Mouse (Mus musculus): ENCODE measurements around the gene Rnf25.

DNA sequence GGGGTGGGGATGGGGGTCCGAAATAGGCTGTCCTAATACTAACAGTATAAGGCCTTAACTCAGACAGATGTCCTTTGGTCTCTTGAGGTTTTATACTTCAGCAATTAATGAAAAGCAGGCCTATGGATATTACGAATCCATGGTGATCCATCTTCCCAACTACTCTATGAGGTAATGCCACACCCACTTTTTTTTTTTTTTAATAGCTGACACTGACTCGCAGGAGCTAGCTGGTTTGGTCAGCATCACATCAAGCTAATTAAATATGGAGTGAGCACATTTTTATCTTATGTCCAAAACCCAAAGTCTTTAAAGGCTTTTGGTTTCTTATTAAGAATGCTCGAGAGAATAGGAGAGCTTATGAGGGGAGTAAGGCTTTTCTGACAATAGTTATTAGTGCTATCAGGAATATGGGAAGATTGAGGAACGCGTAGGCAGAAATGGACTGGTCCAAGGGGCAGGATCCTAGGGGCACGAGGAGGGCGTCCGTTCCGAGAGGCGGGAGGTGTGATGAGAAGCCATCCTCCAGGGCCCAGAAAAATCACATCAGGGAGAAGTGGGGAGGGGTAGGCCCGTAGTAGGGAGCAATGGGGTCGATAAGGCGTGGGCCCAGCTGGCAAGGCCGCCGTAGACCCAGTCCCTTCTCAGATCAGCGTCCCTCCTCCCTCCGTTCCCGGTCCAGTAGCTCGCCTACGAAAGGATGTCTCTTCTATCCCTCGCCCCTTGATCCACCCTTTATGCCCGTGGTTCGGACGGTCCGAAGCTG lies 513 bp downstream of the Rnf25 start:
- TF ChIP-seq CTCF (IDR thresholded peaks at IDR 0.05; ENCODE audit: extremely low read depth, insufficient read depth, low read length) (no peak), POLR2A (IDR thresholded peaks at IDR 0.05; ENCODE audit: extremely low read depth, insufficient read depth, low read length) (no peak)
